In genomic region chr11:51343312-51343711, GRCm38 (mm10) we compare ENCODE assay signal across 15 mouse cellular contexts. TPM values are rescaled to one million over a fixed set of nuclear protein-coding genes. Genes with fewer than 3 reads are reported as not detected.
DNase-seq lines count a peak whose midpoint lies in the region; ATAC-seq lines count a peak whose summit lies in the region.
"Had no signal": no experiment of that assay in that cellular context is flagged by ENCODE, and none has a peak within 500 bp of the region (broad histone marks: within the 10 kb centered on the region; RNA-seq: fewer than 3 reads in every experiment).

No protein-coding gene starts in this region.

- peak overlapping the region; percentile 40; the same call in 1 of the 2 replicates for H3K27ac ChIP-seq in forebrain, embryonic 10.5 days
- H3K27ac ChIP-seq in forebrain, embryonic 16.5 days (ENCODE audit: low read length): no peak overlapping the region
- H3K27ac ChIP-seq in heart, embryonic 12.5 days (ENCODE audit: poor library complexity, severe bottlenecking): no peak overlapping the region
- H3K27ac ChIP-seq: hindbrain, embryonic 15.5 days; midbrain, embryonic 12.5 days; neural tube, embryonic 15.5 days had no signal

- no peak overlapping the region for H3K9ac ChIP-seq in forebrain, embryonic 16.5 days (replicated peaks; ENCODE audit: low read depth, low read length)
- no peak overlapping the region for H3K9ac ChIP-seq in heart, embryonic 12.5 days
- H3K9ac ChIP-seq: hindbrain, embryonic 15.5 days; midbrain, embryonic 12.5 days; neural tube, embryonic 15.5 days had no signal

- no peak for ATAC-seq in forebrain, embryonic 16.5 days
- 0 out of 2 replicates have a peak, but pooled peaks have one; percentile 20 for ATAC-seq in heart, embryonic 12.5 days (ENCODE audit: insufficient number of reproducible peaks, low FRiP score)
- ATAC-seq: Patski had no signal

- intact Hi-C loops in left cerebral cortex, postnatal 14 days (cut with DNase I): loop anchor here (10.0 kb wide), 1 partner anchor 51 kb away; no protein-coding TSS in a partner anchor
- intact Hi-C loops in left cerebral cortex, postnatal 4 days (cut with DNase I): no loop called here

- no peak overlapping the region for H3K4me3 ChIP-seq in forebrain, embryonic 10.5 days
- no peak overlapping the region for H3K4me3 ChIP-seq in forebrain, embryonic 16.5 days (replicated peaks; ENCODE audit: low read length)
- no peak overlapping the region for H3K4me3 ChIP-seq in heart, embryonic 12.5 days
- H3K4me3 ChIP-seq: erythroblast, embryonic 14.5 days; hindbrain, embryonic 15.5 days; midbrain, embryonic 12.5 days; neural tube, embryonic 15.5 days had no signal

- H3K27me3 ChIP-seq in forebrain, embryonic 10.5 days (ENCODE audit: poor library complexity, severe bottlenecking): no peaks in the 10 kb centered on the region
- no peaks in the 10 kb centered on the region for H3K27me3 ChIP-seq in forebrain, embryonic 16.5 days (replicated peaks; ENCODE audit: control insufficient read depth, insufficient read depth, low read length)
- H3K27me3 ChIP-seq in heart, embryonic 12.5 days (replicated peaks): no peaks in the 10 kb centered on the region; the same call in 1 of the 2 replicates
- H3K27me3 ChIP-seq: hindbrain, embryonic 15.5 days; midbrain, embryonic 12.5 days; neural tube, embryonic 15.5 days; Patski had no signal

- H3K4me2 ChIP-seq in forebrain, embryonic 16.5 days (ENCODE audit: low read length): no peak overlapping the region
- no peak overlapping the region for H3K4me2 ChIP-seq in heart, embryonic 12.5 days
- H3K4me2 ChIP-seq: hindbrain, embryonic 15.5 days; midbrain, embryonic 12.5 days; neural tube, embryonic 15.5 days had no signal

- H3K4me1 ChIP-seq in forebrain, embryonic 10.5 days: peaks cover 19% of the 10 kb centered on the region
- H3K4me1 ChIP-seq in forebrain, embryonic 16.5 days (replicated peaks; ENCODE audit: control insufficient read depth, insufficient read depth, low read length): no peaks in the 10 kb centered on the region; the same call in none of the 2 replicates
- peaks cover 11% of the 10 kb centered on the region for H3K4me1 ChIP-seq in heart, embryonic 12.5 days (replicated peaks)
- H3K4me1 ChIP-seq: midbrain, embryonic 12.5 days had no signal

- DNase-seq in forebrain, embryonic 10.5 days (ENCODE audit: extremely low spot score, low spot score): no peak
- DNase-seq in left cerebral cortex, postnatal 14 days (ENCODE audit: low spot score in 2 of 2): peak; percentile 16 to 31
- no peak for DNase-seq in left cerebral cortex, postnatal 4 days
- peak; percentile 48 for DNase-seq in lung, postnatal 10 days
- no peak for DNase-seq in retina, embryonic 14.5 days (ENCODE audit: low spot score)
- no peak for DNase-seq in T-cell, adult 2 months (ENCODE audit: low spot score)
- DNase-seq: gastrocnemius, postnatal 10 days; thymus, postnatal 14 days had no signal

- 84% methylated on average over 4 of the region's 4 CpGs for WGBS in forebrain, embryonic 10.5 days
- WGBS in forebrain, embryonic 16.5 days: 88% methylated on average over 4 of the region's 4 CpGs
- 55% methylated on average over 4 of the region's 4 CpGs for WGBS in heart, embryonic 12.5 days

- no peaks in the 10 kb centered on the region for H3K36me3 ChIP-seq in forebrain, embryonic 10.5 days (replicated peaks)
- no peaks in the 10 kb centered on the region for H3K36me3 ChIP-seq in forebrain, embryonic 16.5 days (ENCODE audit: control insufficient read depth, insufficient read depth)
- no peaks in the 10 kb centered on the region for H3K36me3 ChIP-seq in heart, embryonic 12.5 days
- H3K36me3 ChIP-seq: hindbrain, embryonic 15.5 days; midbrain, embryonic 12.5 days; neural tube, embryonic 15.5 days had no signal

- H3K9me3 ChIP-seq in forebrain, embryonic 10.5 days: no peaks in the 10 kb centered on the region
- no peaks in the 10 kb centered on the region for H3K9me3 ChIP-seq in forebrain, embryonic 16.5 days (ENCODE audit: control insufficient read depth, low read length)
- no peaks in the 10 kb centered on the region for H3K9me3 ChIP-seq in heart, embryonic 12.5 days (replicated peaks)
- H3K9me3 ChIP-seq: hindbrain, embryonic 15.5 days; midbrain, embryonic 12.5 days; neural tube, embryonic 15.5 days had no signal

RNA-seq across cellular contexts. Expression of gene Col23a1, which starts 53.6 kb away (rescaled TPM):
- polyA plus RNA-seq in forebrain, embryonic 10.5 days (2016; fragmentation: Nextera tagmentation; extraction: Ambion mirVana): 6.1 TPM in 2 replicates
- polyA plus RNA-seq in forebrain, embryonic 16.5 days (2015; fragmentation: Nextera tagmentation; extraction: Ambion mirVana): 3.0 and 3.3 TPM in 2 replicates
- 10 to 100 TPM; 10.7 to 12.9 TPM for total RNA-seq in left cerebral cortex, postnatal 14 days (2021)
- total RNA-seq in left cerebral cortex, postnatal 4 days (2021): 10 to 100 TPM; 11.1 TPM
- 16.4 and 18.9 TPM in 2 replicates for polyA plus RNA-seq in heart, embryonic 12.5 days (2016; fragmentation: Nextera tagmentation; extraction: Ambion mirVana)
- polyA plus RNA-seq: erythroblast, embryonic 14.5 days had no signal

Comparison
In these comparisons a context has a peak if more than half of its experiments do, and no peak if none do; other contexts are left out.
1. DNase-seq: peak in left cerebral cortex, postnatal 14 days (2 of 2) and lung, postnatal 10 days (single experiment); none in forebrain, embryonic 10.5 days (single experiment), left cerebral cortex, postnatal 4 days (single experiment), retina, embryonic 14.5 days (single experiment) and T-cell, adult 2 months (single experiment).